Mouse (Mus musculus) stomach, embryonic 15.5 days (tissue): ENCODE measurements around the gene Galt. TPM values are rescaled to one million over a fixed set of nuclear protein-coding genes. Genes with fewer than 3 reads are reported as not detected.

Experiments
- ATAC-seq: fragments of 200-750 bp; cut with Nextera tagmentation; 2 replicates; pipeline ENCODE4 v1.8.0; 2017; ENCODE audit warnings: low read depth, moderate number of reproducible peaks, moderate TSS enrichment; ENCODE audit not compliant: insufficient read depth, low FRiP score
- H3K27ac ChIP-seq: fragments of 300-500 bp; sonication (generic); 2 replicates; pipeline ENCODE4 v1.5.1; 2015; ENCODE audit warnings: mild to moderate bottlenecking, inconsistent platforms
- H3K27me3 ChIP-seq: fragments of 300-500 bp; sonication (generic); replicated peaks from 2 replicates; pipeline ENCODE4 v1.6.1; 2015; ENCODE audit warnings: inconsistent platforms
- H3K36me3 ChIP-seq: fragments of 300-500 bp; sonication (generic); 2 replicates; pipeline ENCODE4 v1.6.1; 2015; ENCODE audit warnings: inconsistent platforms
- H3K4me1 ChIP-seq: fragments of 300-500 bp; sonication (generic); 2 replicates; pipeline ENCODE4 v1.6.1; 2015; ENCODE audit warnings: inconsistent platforms
- H3K4me2 ChIP-seq: fragments of 300-500 bp; sonication (generic); 2 replicates; pipeline ENCODE4 v1.6.1; 2015; ENCODE audit warnings: mild to moderate bottlenecking, inconsistent platforms
- H3K4me3 ChIP-seq: fragments of 300-500 bp; sonication (generic); replicated peaks from 2 replicates; pipeline ENCODE4 v1.5.1; 2015; ENCODE audit warnings: inconsistent platforms
- H3K9ac ChIP-seq: fragments of 300-500 bp; sonication (generic); 2 replicates; pipeline ENCODE4 v1.6.1; 2015; ENCODE audit warnings: inconsistent platforms
- H3K9me3 ChIP-seq: fragments of 300-500 bp; sonication (generic); 2 replicates; pipeline ENCODE4 v1.6.1; 2016; ENCODE audit warnings: inconsistent platforms
- WGBS: fragments of 180-500 bp; shearing (Covaris S2); methylation state at CpG from one replicate; pipeline ENCODE4 v1.1.7; 2015; 5-methylcytosine and 5-hydroxymethylcytosine counted together
- polyA plus RNA-seq: library from polyadenylated mRNA; unstranded; fragments of >200 nt; fragmentation: Nextera tagmentation; extraction: Ambion mirVana; gene quantifications from 2 replicates; pipeline ENCODE4 v1.2.1, GENCODE M21; 2015

Galt gene
- 39.6 and 47.9 TPM in 2 replicates for polyA plus RNA-seq

- ATAC-seq: peak; percentile 43
- H3K9ac ChIP-seq: peak within 1 kb of the TSS; percentile 63
- peak within 1 kb of the TSS; percentile 68 for H3K4me3 ChIP-seq
- no peaks in the 10 kb centered on the region for H3K27me3 ChIP-seq
- peak within 1 kb of the TSS; percentile 85 for H3K4me2 ChIP-seq
- no peaks in the 10 kb centered on the region for H3K36me3 ChIP-seq
- peak within 1 kb of the TSS; percentile 91 for H3K27ac ChIP-seq
- no peaks in the 10 kb centered on the region for H3K9me3 ChIP-seq
- H3K4me1 ChIP-seq: peaks cover 13% of the 10 kb centered on the region
- WGBS: 14% methylated on average over 14 of the region's 14 CpGs
Measured at GRCm38 (mm10) chr4:41754797-41755337, at the start of gene Galt. Gene Galt (plus strand): TSS chr4:41755228.

GRCm38 (mm10) chr4:41705922-41706754 lies 48.9 kb upstream of the Galt start:
- H3K27me3 ChIP-seq: peaks cover 6% of the 10 kb centered on the region; the same call in 1 of the 2 replicates

GRCm38 (mm10) chr4:41707011-41707535 lies 48.0 kb upstream of the Galt start:
- Histone ChIP-seq H3K27me3 (peaks cover 6% of the 10 kb centered on the region; the same call in 1 of the 2 replicates), H3K36me3 (no peaks in the 10 kb centered on the region), H3K9ac (no peak overlapping the region), H3K4me2 (no peak overlapping the region), H3K27ac (no peak overlapping the region), H3K4me1 (peaks cover 17% of the 10 kb centered on the region), H3K9me3 (no peaks in the 10 kb centered on the region), H3K4me3 (no peak overlapping the region)
- peak; percentile 51 for ATAC-seq
- 4% methylated on average over 13 of the region's 13 CpGs for WGBS

More at GRCm38 (mm10) chr4:41705922-41706754, 48.9 kb upstream of the Galt start:
- no peak overlapping the region for H3K27ac ChIP-seq
- no peak overlapping the region for H3K4me2 ChIP-seq
- no peaks in the 10 kb centered on the region for H3K9me3 ChIP-seq
- ATAC-seq: no peak
- peaks cover 9% of the 10 kb centered on the region; the same call in 1 of the 2 replicates for H3K4me1 ChIP-seq
- no peak overlapping the region for H3K9ac ChIP-seq
- H3K36me3 ChIP-seq: no peaks in the 10 kb centered on the region
- 66% methylated on average over 19 of the region's 19 CpGs for WGBS
- H3K4me3 ChIP-seq: no peak overlapping the region

GRCm38 (mm10) chr4:41708192-41708745 lies 46.8 kb upstream of the Galt start:
- WGBS: 25% methylated on average over 8 of the region's 8 CpGs
- no peak overlapping the region for H3K4me3 ChIP-seq
- H3K36me3 ChIP-seq: no peaks in the 10 kb centered on the region
- no peak; the same call in 1 of the 2 replicates for ATAC-seq
- no peak overlapping the region for H3K9ac ChIP-seq
- no peak overlapping the region for H3K27ac ChIP-seq
- peaks cover 6% of the 10 kb centered on the region; the same call in 1 of the 2 replicates for H3K27me3 ChIP-seq
- H3K4me2 ChIP-seq: peak overlapping the region; percentile 26; the same call in 1 of the 2 replicates
- H3K9me3 ChIP-seq: no peaks in the 10 kb centered on the region
- peaks cover 27% of the 10 kb centered on the region for H3K4me1 ChIP-seq

GRCm38 (mm10) chr4:41710229-41710628 lies 44.8 kb upstream of the Galt start:
- Histone ChIP-seq H3K4me2 (no peak overlapping the region), H3K27ac (no peak overlapping the region), H3K27me3 (peaks cover 6% of the 10 kb centered on the region; the same call in 1 of the 2 replicates), H3K9ac (no peak overlapping the region), H3K36me3 (no peaks in the 10 kb centered on the region), H3K4me3 (no peak overlapping the region), H3K4me1 (peaks cover 31% of the 10 kb centered on the region), H3K9me3 (no peaks in the 10 kb centered on the region)
- ATAC-seq: no peak
- 50% methylated on average over 4 of the region's 4 CpGs for WGBS

GRCm38 (mm10) chr4:41711705-41712375 lies 43.2 kb upstream of the Galt start:
- peak overlapping the region; percentile 92; the same call in 1 of the 2 replicates for H3K9ac ChIP-seq
- H3K27me3 ChIP-seq: no peaks in the 10 kb centered on the region
- 76% methylated on average over 16 of the region's 16 CpGs for WGBS
- peaks cover 4% of the 10 kb centered on the region; the same call in 1 of the 2 replicates for H3K36me3 ChIP-seq
- H3K27ac ChIP-seq: no peak overlapping the region
- H3K4me2 ChIP-seq: peak overlapping the region; percentile 81
- H3K9me3 ChIP-seq: no peaks in the 10 kb centered on the region
- peak overlapping the region; percentile 82 for H3K4me3 ChIP-seq
- ATAC-seq: no peak
- H3K4me1 ChIP-seq: peaks cover 28% of the 10 kb centered on the region

GRCm38 (mm10) chr4:41712421-41713196 lies 42.4 kb upstream of the Galt start:
- H3K36me3 ChIP-seq: peaks cover 12% of the 10 kb centered on the region
- H3K9me3 ChIP-seq: no peaks in the 10 kb centered on the region
- peak; percentile 9; the same call in 1 of the 2 replicates for ATAC-seq
- H3K4me2 ChIP-seq: peak overlapping the region; percentile 81
- WGBS: 36% methylated on average over 31 of the region's 31 CpGs
- H3K27me3 ChIP-seq: no peaks in the 10 kb centered on the region
- H3K27ac ChIP-seq: peak overlapping the region; percentile 70; the same call in 1 of the 2 replicates
- H3K9ac ChIP-seq: peak overlapping the region; percentile 92
- H3K4me3 ChIP-seq: peak overlapping the region; percentile 82
- H3K4me1 ChIP-seq: peaks cover 22% of the 10 kb centered on the region

- H3K9me3 ChIP-seq: no peaks in the 10 kb centered on the region
- H3K4me3 ChIP-seq: peak within 1 kb of the TSS; percentile 82
- H3K9ac ChIP-seq: peak within 1 kb of the TSS; percentile 92
- peak; percentile 74 for ATAC-seq
- H3K4me1 ChIP-seq: peaks cover 22% of the 10 kb centered on the region
- no peaks in the 10 kb centered on the region for H3K27me3 ChIP-seq
- H3K36me3 ChIP-seq: peaks cover 16% of the 10 kb centered on the region
- under 1% methylated on average over 61 of the region's 61 CpGs for WGBS
- peak within 1 kb of the TSS; percentile 70 for H3K27ac ChIP-seq
- peak within 1 kb of the TSS; percentile 81 for H3K4me2 ChIP-seq
Measured at GRCm38 (mm10) chr4:41713197-41714067, 41.6 kb upstream of the Galt start, which contains the start of gene Rpp25l. Gene Rpp25l (minus strand): TSS chr4:41713534.

- no peak overlapping the region for H3K9ac ChIP-seq
- peaks cover 22% of the 10 kb centered on the region for H3K4me1 ChIP-seq
- ATAC-seq: no peak
- peak overlapping the region; percentile 81 for H3K4me2 ChIP-seq
- no peaks in the 10 kb centered on the region for H3K27me3 ChIP-seq
- peaks cover 16% of the 10 kb centered on the region for H3K36me3 ChIP-seq
- H3K9me3 ChIP-seq: no peaks in the 10 kb centered on the region
- no peak overlapping the region for H3K27ac ChIP-seq
- 13% methylated on average over 8 of the region's 8 CpGs for WGBS
- peak overlapping the region; percentile 82 for H3K4me3 ChIP-seq
Measured at GRCm38 (mm10) chr4:41714276-41714675, 40.8 kb upstream of the Galt start.

- H3K27ac ChIP-seq: no peak overlapping the region
- H3K4me3 ChIP-seq: no peak overlapping the region
- H3K36me3 ChIP-seq: peaks cover 19% of the 10 kb centered on the region
- ATAC-seq: no peak
- H3K4me2 ChIP-seq: no peak overlapping the region
- WGBS: 83% methylated on average over 8 of the region's 8 CpGs
- H3K4me1 ChIP-seq: peaks cover 22% of the 10 kb centered on the region
- no peak overlapping the region for H3K9ac ChIP-seq
- no peaks in the 10 kb centered on the region for H3K9me3 ChIP-seq
- H3K27me3 ChIP-seq: no peaks in the 10 kb centered on the region
Measured at GRCm38 (mm10) chr4:41715082-41715481, 39.9 kb upstream of the Galt start.
